Comparison of ENCODE assay signal across 9 mouse cellular contexts in the genomic region with DNA sequence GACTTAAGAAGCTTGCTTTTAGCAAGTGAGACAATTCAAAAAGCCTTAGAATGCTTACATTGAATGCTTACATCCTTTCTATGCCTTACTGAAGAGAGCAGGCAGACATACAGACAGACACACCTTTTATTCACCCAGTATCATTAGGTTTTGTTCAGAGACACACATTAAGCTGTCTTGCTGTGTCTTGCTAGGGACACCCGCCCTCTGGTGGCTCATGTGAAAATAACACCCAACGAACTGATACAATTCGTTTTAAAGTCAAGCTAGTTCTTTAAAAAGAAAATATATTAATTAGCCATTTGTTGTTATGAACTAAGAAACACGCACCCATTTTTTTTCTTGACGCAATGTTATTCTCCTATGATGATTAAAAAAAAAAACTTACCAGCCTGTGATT.
DNase-seq lines count a peak whose midpoint lies in the region; ATAC-seq lines count a peak whose summit lies in the region.
"Had no signal": no experiment of that assay in that cellular context is flagged by ENCODE, and none has a peak within 500 bp of the region (broad histone marks: within the 10 kb centered on the region; RNA-seq: fewer than 3 reads in every experiment).

No protein-coding gene starts in this region.

- H3K27ac ChIP-seq in kidney, embryonic 14.5 days (ENCODE audit: low read depth, low read length), result no peak overlapping the region
- no peak overlapping the region for H3K27ac ChIP-seq in limb, embryonic 11.5 days (replicated peaks; ENCODE audit: low read depth, low read length)
- H3K27ac ChIP-seq in neural tube, embryonic 12.5 days, result no peak overlapping the region
- H3K27ac ChIP-seq: heart, embryonic 13.5 days had no signal

- H3K9me3 ChIP-seq in kidney, embryonic 14.5 days (ENCODE audit: control insufficient read depth, low read length), result no peaks in the 10 kb centered on the region
- no peaks in the 10 kb centered on the region for H3K9me3 ChIP-seq in limb, embryonic 11.5 days (ENCODE audit: control insufficient read depth, low read length)
- no peaks in the 10 kb centered on the region for H3K9me3 ChIP-seq in neural tube, embryonic 12.5 days
- H3K9me3 ChIP-seq: heart, embryonic 13.5 days had no signal

- H3K27me3 ChIP-seq in kidney, embryonic 14.5 days (ENCODE audit: control insufficient read depth, insufficient read depth, low read length), result no peaks in the 10 kb centered on the region; the same call in 1 of the 2 replicates
- H3K27me3 ChIP-seq in limb, embryonic 11.5 days (ENCODE audit: control insufficient read depth, insufficient read depth, low read length), result no peaks in the 10 kb centered on the region
- H3K27me3 ChIP-seq in neural tube, embryonic 12.5 days (replicated peaks), result no peaks in the 10 kb centered on the region

- no peak overlapping the region for H3K9ac ChIP-seq in kidney, embryonic 14.5 days (ENCODE audit: low read depth, low read length)
- H3K9ac ChIP-seq in limb, embryonic 11.5 days (ENCODE audit: low read length), result no peak overlapping the region
- no peak overlapping the region for H3K9ac ChIP-seq in neural tube, embryonic 12.5 days

- H3K4me1 ChIP-seq in kidney, embryonic 14.5 days (ENCODE audit: control insufficient read depth, insufficient read depth, low read length), result peaks cover 28% of the 10 kb centered on the region
- H3K4me1 ChIP-seq in limb, embryonic 11.5 days (ENCODE audit: control insufficient read depth, insufficient read depth, low read length), result peaks cover 43% of the 10 kb centered on the region
- peaks cover 55% of the 10 kb centered on the region for H3K4me1 ChIP-seq in neural tube, embryonic 12.5 days

- DNase-seq in B cell, adult 2 months, result peak; percentile 8 to 17
- peak; percentile 83 for DNase-seq in NIH3T3 (ENCODE audit: low read depth)
- peak; percentile 72 for DNase-seq in cerebellum, adult 9-10 months
- peak; percentile 55 to 93 for DNase-seq in frontal cortex, adult 2 months (ENCODE audit: extremely low spot score in 1 of 2, low spot score in 1 of 2)
- peak; percentile 87 for DNase-seq in limb, embryonic 11.5 days (ENCODE audit: low spot score)
- DNase-seq in urinary bladder, postnatal 25 days (ENCODE audit: low spot score), result peak; percentile 69

- peak overlapping the region; percentile 28; the same call in 1 of the 2 replicates for H3K4me3 ChIP-seq in kidney, embryonic 14.5 days (ENCODE audit: low read length)
- H3K4me3 ChIP-seq in limb, embryonic 11.5 days (ENCODE audit: low read depth, low read length), result no peak overlapping the region
- 0 out of 2 replicates have a peak overlapping the region, but pooled peaks have one; percentile 42 for H3K4me3 ChIP-seq in neural tube, embryonic 12.5 days

- no peak overlapping the region; the same call in none of the 2 replicates for H3K4me2 ChIP-seq in kidney, embryonic 14.5 days (replicated peaks; ENCODE audit: low read depth, low read length)
- H3K4me2 ChIP-seq in limb, embryonic 11.5 days (ENCODE audit: low read depth, severe bottlenecking), result peak overlapping the region; percentile 52; the same call in 1 of the 2 replicates
- H3K4me2 ChIP-seq in neural tube, embryonic 12.5 days (replicated peaks), result peak overlapping the region; percentile 74

- no peaks in the 10 kb centered on the region for H3K36me3 ChIP-seq in kidney, embryonic 14.5 days (ENCODE audit: control insufficient read depth, insufficient read depth, low read length)
- H3K36me3 ChIP-seq in limb, embryonic 11.5 days (ENCODE audit: control insufficient read depth, insufficient read depth, low read length), result no peaks in the 10 kb centered on the region
- no peaks in the 10 kb centered on the region for H3K36me3 ChIP-seq in neural tube, embryonic 12.5 days
- H3K36me3 ChIP-seq: heart, embryonic 13.5 days had no signal

- WGBS in kidney, embryonic 14.5 days, result 9% methylated on average over 5 of the region's 5 CpGs
- WGBS in limb, embryonic 11.5 days, result 11% methylated on average over 5 of the region's 5 CpGs
- WGBS in neural tube, embryonic 12.5 days, result 7% methylated on average over 5 of the region's 5 CpGs

- no peak for ATAC-seq in kidney, embryonic 14.5 days (ENCODE audit: low FRiP score, low TSS enrichment)
- ATAC-seq in limb, embryonic 11.5 days (ENCODE audit: insufficient number of reproducible peaks, low FRiP score, low TSS enrichment, low read depth), result no peak
- ATAC-seq in neural tube, embryonic 12.5 days (ENCODE audit: low FRiP score, low read depth), result no peak

Comparison
In these comparisons a context has a peak if more than half of its experiments do, and no peak if none do; other contexts are left out.
1. DNase-seq: peak in every context shown above with its lines; median percentile 87 in limb, embryonic 11.5 days; 83 in NIH3T3; 74 in frontal cortex, adult 2 months; 72 in cerebellum, adult 9-10 months; 69 in urinary bladder, postnatal 25 days; 12 in B cell, adult 2 months.